Mouse (Mus musculus): ENCODE data around the gene Milr1.

DNA sequence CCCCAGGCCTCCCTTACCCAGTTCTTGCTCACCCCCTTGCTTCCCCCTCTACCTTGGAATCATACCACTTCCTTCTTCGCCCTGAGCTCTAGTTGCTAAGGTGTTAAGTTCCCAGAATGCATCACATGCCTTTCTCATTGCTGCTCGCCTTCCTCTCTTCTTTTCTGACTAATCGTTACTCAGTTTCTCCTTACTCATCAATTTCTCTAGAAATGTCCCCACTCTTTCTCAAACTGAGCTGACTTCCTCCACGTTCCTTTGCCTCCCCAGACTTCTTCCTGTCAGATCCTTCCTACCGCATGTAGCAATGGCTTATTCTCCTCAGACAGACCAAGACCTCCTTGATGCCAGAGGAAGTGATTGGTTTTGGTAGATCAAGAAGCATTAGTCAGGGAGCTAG, 34.5 kb upstream of the Milr1 start:
- TF ChIP-seq POLR2A (IDR thresholded peaks at IDR 0.05; ENCODE audit: borderline replicate concordance, extremely low read depth, low read depth, low read length) (no peak), CTCF (IDR thresholded peaks at IDR 0.05; ENCODE audit: insufficient read depth, low read length) (no peak)

Measured in lung, adult 2 months (tissue).